Mouse (Mus musculus) gastrocnemius, postnatal 36 days (tissue): ENCODE measurements around the gene Wdr92. TPM values are rescaled to one million over a fixed set of nuclear protein-coding genes. Genes with fewer than 3 reads are reported as not detected.

Experiments used
- total RNA-seq, 2 experiments: library from RNA; stranded (reverse); gene quantifications; 2 replicates each; pipeline ENCODE4 v1.2.3; 2021

Wdr92 gene
- total RNA-seq, 2 experiments from 2014 or later: 7.1 to 7.4 TPM

Other genes with a start within 250 kb of the Wdr92 start
- gene Fbxo48, start 230.7 kb upstream of the Wdr92 start, total RNA-seq: under 1 TPM in 1 of 2 experiments, not detected in 1; 0.23 TPM
- gene Cnrip1, start 130.5 kb upstream of the Wdr92 start, total RNA-seq: 1 to 10 TPM; 3.2 to 4.0 TPM
- 1 to 10 TPM; 1.1 to 2.0 TPM for gene Plek, start 129.7 kb upstream of the Wdr92 start, total RNA-seq
- gene Ppp3r1, start 22.8 kb upstream of the Wdr92 start, total RNA-seq: 100 to 1,000 TPM; 146 to 163 TPM
- 10 to 100 TPM; 42.6 to 45.7 TPM for gene Pno1, start 29.5 kb downstream of the Wdr92 start, total RNA-seq
- 10 to 100 TPM; 30.4 to 33.1 TPM for gene C1d, start 75.5 kb downstream of the Wdr92 start, total RNA-seq